Mouse (Mus musculus): ENCODE results near the gene Gpc2. TPM values are rescaled to one million over a fixed set of nuclear protein-coding genes. Genes with fewer than 3 reads are reported as not detected.

Gpc2 gene
- total and polyA plus RNA-seq, 3 experiments: not detected

DNA sequence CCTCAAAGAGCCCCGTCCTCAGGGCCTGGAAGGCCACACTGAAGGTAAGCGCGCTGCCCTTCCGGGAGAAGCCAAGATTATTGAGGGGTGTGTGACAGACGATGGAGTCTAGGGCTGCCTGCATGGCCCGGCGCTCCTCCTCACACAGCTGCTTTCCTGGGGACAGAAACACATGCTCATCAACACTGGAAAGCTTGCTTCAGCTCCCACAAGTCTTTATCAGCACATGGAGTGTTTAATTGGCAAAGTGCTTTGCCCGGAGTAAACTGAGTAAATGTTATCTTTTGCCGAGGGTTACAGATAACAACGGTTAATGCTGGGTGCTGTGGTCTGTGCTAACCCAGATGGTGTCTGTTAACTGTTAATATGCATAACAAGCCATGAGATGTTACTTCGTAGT is 19.0 kb downstream of the Gpc2 start:
- H3K27me3 ChIP-seq (replicated peaks): no peaks in the 10 kb centered on the region
- dilution Hi-C loops (cut with MboI; ENCODE audit: extremely low pct_ligation_motif_present, extremely low pct_unique_long_range_greater_than_20kb, low sequenced_read_pairs): no loop called here
- no peak overlapping the region for H3K27ac ChIP-seq (ENCODE audit: insufficient read depth, low read depth)
- H3K4me1 ChIP-seq (ENCODE audit: control insufficient read depth in 1 of 2, insufficient read depth in 2 of 2): peaks cover 15 to 67% of the 10 kb centered on the region in 2 experiments
- peaks cover 11% of the 10 kb centered on the region; the same call in 1 of the 2 replicates for H3K79me2 ChIP-seq (replicated peaks; ENCODE audit: control insufficient read depth, extremely low read depth, insufficient read depth, poor library complexity, severe bottlenecking)
- H3K9me3 ChIP-seq (replicated peaks; ENCODE audit: low read length): no peaks in the 10 kb centered on the region
- peaks cover 48 to 66% of the 10 kb centered on the region in 2 experiments for H3K36me3 ChIP-seq (replicated peaks in 1 of 2; ENCODE audit: control insufficient read depth in 1 of 2, insufficient read depth in 1 of 2, low read length in 1 of 2)
- H3K9ac ChIP-seq (ENCODE audit: insufficient read depth, low read depth): no peak overlapping the region
- no peak overlapping the region for H3K4me2 ChIP-seq (ENCODE audit: insufficient read depth, low read depth, poor library complexity, severe bottlenecking)
- no peak for TF ChIP-seq CHD2 (IDR thresholded peaks at IDR 0.05; ENCODE audit: low read length)
- DNase-seq (ENCODE audit: extremely low read depth): no peak
- no peak overlapping the region for H3K4me3 ChIP-seq (replicated peaks in 1 of 3; ENCODE audit: low read depth in 2 of 3, low read length in 2 of 3, poor library complexity in 1 of 3)
- in situ Hi-C loops (cut with MboI; ENCODE audit: low pct_ligation_motif_present, low pct_unique_long_range_greater_than_20kb, low sequenced_read_pairs): no loop called here

DNA sequence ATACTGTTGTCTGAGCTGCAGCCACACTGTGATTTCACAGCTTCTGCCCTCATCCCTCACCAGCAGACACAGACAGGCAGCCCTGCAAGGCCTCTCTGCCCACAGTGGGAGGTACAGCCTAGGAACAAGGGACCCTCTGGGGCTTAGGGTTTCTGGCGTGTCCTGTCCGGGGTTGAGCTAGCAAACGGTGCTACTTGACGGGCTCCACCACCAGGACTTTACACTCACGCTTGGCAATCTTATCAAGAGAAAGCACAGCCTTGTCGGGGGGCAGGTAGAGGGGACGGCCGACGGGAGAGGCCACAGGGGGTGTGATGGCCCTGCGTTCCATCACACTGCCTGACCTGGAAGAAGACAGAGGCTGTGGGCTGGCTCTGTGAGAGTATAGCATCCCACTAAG is 19.8 kb downstream of the Gpc2 start:
- TF ChIP-seq MAX (IDR thresholded peaks at IDR 0.05; ENCODE audit: low read length) (no peak), JUN (IDR thresholded peaks at IDR 0.05; ENCODE audit: insufficient read depth, low read depth, low read length) (no peak), SIN3A (IDR thresholded peaks at IDR 0.05; ENCODE audit: low read length) (no peak), TCF12 (IDR thresholded peaks at IDR 0.05; ENCODE audit: low read depth, low read length) (no peak), USF1 (IDR thresholded peaks at IDR 0.05; ENCODE audit: low read depth, low read length) (no peak), ZKSCAN1 (IDR thresholded peaks at IDR 0.05; ENCODE audit: borderline replicate concordance, low read depth, low read length) (no peak), IRF4 (IDR thresholded peaks at IDR 0.05; ENCODE audit: low read depth, low read length) (no peak), MYC (IDR thresholded peaks at IDR 0.05; ENCODE audit: low read depth, low read length) (no peak), SMC3 (IDR thresholded peaks at IDR 0.05; ENCODE audit: low read depth, low read length) (no peak), ETS1 (conservative IDR thresholded peaks at IDR 0.05; ENCODE audit: low read depth, low read length) (no peak), ELF1 (IDR thresholded peaks at IDR 0.05; ENCODE audit: low read depth, low read length) (no peak), POLR2A (IDR thresholded peaks at IDR 0.05; ENCODE audit: low read depth, low read length) (no peak), GABPA (IDR thresholded peaks at IDR 0.05; ENCODE audit: insufficient replicate concordance, low read depth, low read length) (no peak)
- Histone ChIP-seq H3K27ac (ENCODE audit: insufficient read depth, low read depth) (no peak overlapping the region), H3K9ac (ENCODE audit: insufficient read depth, low read depth) (no peak overlapping the region), H3K4me1 (ENCODE audit: control insufficient read depth in 1 of 2, insufficient read depth in 2 of 2) (peaks cover 15 to 63% of the 10 kb centered on the region in 2 experiments), H3K36me3 (replicated peaks in 1 of 2; ENCODE audit: control insufficient read depth in 1 of 2, insufficient read depth in 1 of 2, low read length in 1 of 2) (peaks cover 42 to 58% of the 10 kb centered on the region in 2 experiments), H3K79me2 (replicated peaks; ENCODE audit: control insufficient read depth, extremely low read depth, insufficient read depth, poor library complexity, severe bottlenecking) (peaks cover 11% of the 10 kb centered on the region; the same call in 1 of the 2 replicates), H3K4me2 (ENCODE audit: insufficient read depth, low read depth, poor library complexity, severe bottlenecking) (no peak overlapping the region), H3K9me3 (replicated peaks; ENCODE audit: low read length) (no peaks in the 10 kb centered on the region), H3K4me3 (replicated peaks in 1 of 3; ENCODE audit: low read depth in 2 of 3, low read length in 2 of 3, poor library complexity in 1 of 3) (no peak overlapping the region), H3K27me3 (replicated peaks) (no peaks in the 10 kb centered on the region)
- dilution Hi-C loops (cut with MboI; ENCODE audit: extremely low pct_ligation_motif_present, extremely low pct_unique_long_range_greater_than_20kb, low sequenced_read_pairs) (no loop called here), in situ Hi-C loops (cut with MboI; ENCODE audit: low pct_ligation_motif_present, low pct_unique_long_range_greater_than_20kb, low sequenced_read_pairs) (no loop called here)
- no peak for DNase-seq (ENCODE audit: extremely low read depth)

GRCm38 (mm10) chr5:138258993-138259392 is 20.8 kb downstream of the Gpc2 start:
- 0 out of 2 replicates have a peak, but pooled peaks cover 6% of the 10 kb centered on the region for H3K79me2 ChIP-seq (replicated peaks; ENCODE audit: control insufficient read depth, extremely low read depth, insufficient read depth, poor library complexity, severe bottlenecking)

More at GRCm38 (mm10) chr5:138258993-138259392, 20.8 kb downstream of the Gpc2 start:
- Histone ChIP-seq H3K27ac (ENCODE audit: insufficient read depth, low read depth) (no peak overlapping the region), H3K9me3 (replicated peaks; ENCODE audit: low read length) (no peaks in the 10 kb centered on the region), H3K27me3 (replicated peaks) (no peaks in the 10 kb centered on the region), H3K4me3 (replicated peaks in 1 of 3; ENCODE audit: low read depth in 2 of 3, low read length in 2 of 3, poor library complexity in 1 of 3) (no peak overlapping the region), H3K4me2 (ENCODE audit: insufficient read depth, low read depth, poor library complexity, severe bottlenecking) (no peak overlapping the region), H3K36me3 (replicated peaks in 1 of 2; ENCODE audit: control insufficient read depth in 1 of 2, insufficient read depth in 1 of 2, low read length in 1 of 2) (peaks cover 42 to 57% of the 10 kb centered on the region in 2 experiments), H3K4me1 (ENCODE audit: control insufficient read depth in 1 of 2, insufficient read depth in 2 of 2) (peaks cover 15 to 63% of the 10 kb centered on the region in 2 experiments), H3K9ac (ENCODE audit: insufficient read depth, low read depth) (no peak overlapping the region)
- dilution Hi-C loops (cut with MboI; ENCODE audit: extremely low pct_ligation_motif_present, extremely low pct_unique_long_range_greater_than_20kb, low sequenced_read_pairs): no loop called here
- no peak for TF ChIP-seq MYC (IDR thresholded peaks at IDR 0.05; ENCODE audit: low read depth, low read length)
- no peak for TF ChIP-seq JUN (IDR thresholded peaks at IDR 0.05; ENCODE audit: insufficient read depth, low read depth, low read length)
- no peak for TF ChIP-seq MAFK (IDR thresholded peaks at IDR 0.05; ENCODE audit: insufficient replicate concordance, low read length)
- TF ChIP-seq PAX5 (IDR thresholded peaks at IDR 0.05; ENCODE audit: low read length): no peak
- TF ChIP-seq JUND (conservative IDR thresholded peaks at IDR 0.05; ENCODE audit: low read depth, low read length): no peak
- TF ChIP-seq KAT2A (IDR thresholded peaks at IDR 0.05; ENCODE audit: insufficient replicate concordance, low read length): no peak
- DNase-seq (ENCODE audit: extremely low read depth): no peak
- in situ Hi-C loops (cut with MboI; ENCODE audit: low pct_ligation_motif_present, low pct_unique_long_range_greater_than_20kb, low sequenced_read_pairs): no loop called here
